Mouse (Mus musculus) c-Kit-positive CD71-positive TER-119-negative erythroid progenitor cells, embryonic 14.5 days (primary cell): ENCODE data around the gene Hist3h2a.

Experiments
- DNase-seq: peaks from one replicate; pipeline ENCODE4 v3.0.0-alpha.2; 2013; ENCODE audit warnings: low read depth

The Hist3h2a gene

DNA sequence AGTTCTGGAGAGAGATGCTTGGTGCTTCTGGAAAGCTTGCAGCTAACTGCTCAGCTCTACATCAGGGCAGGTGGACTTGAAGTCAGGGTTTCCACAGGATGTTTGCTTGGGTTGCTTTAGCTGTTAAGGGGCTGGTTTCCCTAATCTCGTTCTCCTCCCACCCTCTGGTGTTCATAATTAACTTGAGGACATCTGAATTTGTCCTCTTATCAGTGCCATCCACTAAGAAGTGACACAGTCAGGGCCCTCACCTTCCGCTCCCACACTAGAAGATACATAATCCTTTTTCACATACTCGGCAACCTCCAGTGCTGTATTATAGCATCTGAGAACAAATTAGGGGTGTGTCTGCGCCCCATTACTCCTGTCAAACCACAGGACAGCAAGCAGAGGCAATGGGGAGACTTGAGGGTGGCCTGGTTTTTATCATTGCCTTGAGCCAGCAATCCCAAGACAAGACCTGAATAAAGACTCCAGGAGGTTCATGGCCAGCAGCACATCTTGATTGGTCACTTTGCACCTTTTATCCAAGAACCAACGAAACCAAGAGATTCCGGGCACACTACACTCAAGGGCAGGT lies 38.7 kb downstream of the Hist3h2a start:
- DNase-seq, result no peak

- DNase-seq, result no peak
Observed at GRCm38 (mm10) chr11:58994337-58994826, 39.9 kb downstream of the Hist3h2a start.

- no peak for DNase-seq
Observed at GRCm38 (mm10) chr11:58995061-58995806, 40.7 kb downstream of the Hist3h2a start.

DNA sequence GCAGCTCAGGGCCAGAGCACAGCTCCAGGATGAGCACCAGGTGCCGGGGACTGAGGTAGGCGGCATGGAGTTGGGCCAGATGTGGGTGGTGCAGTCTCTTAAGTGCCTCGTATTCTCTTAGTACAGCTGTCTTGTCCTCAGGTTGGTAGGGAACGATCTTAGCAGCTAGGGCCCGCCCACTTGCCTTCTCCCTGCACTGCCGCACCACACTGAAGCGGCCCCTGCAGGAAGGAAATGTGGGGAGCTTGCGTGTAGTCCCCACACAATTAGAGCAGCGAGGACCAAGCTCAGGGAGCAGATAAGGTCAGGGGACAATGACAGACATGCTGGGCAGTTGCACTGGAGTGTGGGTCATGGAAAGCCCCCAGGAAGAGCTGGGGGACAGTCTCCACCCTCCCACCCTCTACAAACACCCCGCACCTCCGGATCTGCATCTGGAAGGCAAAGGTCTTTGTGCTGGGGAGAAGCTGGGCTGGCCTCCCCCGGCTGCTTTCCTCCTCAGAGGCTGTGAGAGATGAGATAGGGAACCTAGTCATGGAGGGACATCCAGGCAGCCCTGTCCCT lies 41.4 kb downstream of the Hist3h2a start:
- DNase-seq, result no peak

GRCm38 (mm10) chr11:58997541-58997940 lies 43.1 kb downstream of the Hist3h2a start:
- DNase-seq, result no peak

DNA sequence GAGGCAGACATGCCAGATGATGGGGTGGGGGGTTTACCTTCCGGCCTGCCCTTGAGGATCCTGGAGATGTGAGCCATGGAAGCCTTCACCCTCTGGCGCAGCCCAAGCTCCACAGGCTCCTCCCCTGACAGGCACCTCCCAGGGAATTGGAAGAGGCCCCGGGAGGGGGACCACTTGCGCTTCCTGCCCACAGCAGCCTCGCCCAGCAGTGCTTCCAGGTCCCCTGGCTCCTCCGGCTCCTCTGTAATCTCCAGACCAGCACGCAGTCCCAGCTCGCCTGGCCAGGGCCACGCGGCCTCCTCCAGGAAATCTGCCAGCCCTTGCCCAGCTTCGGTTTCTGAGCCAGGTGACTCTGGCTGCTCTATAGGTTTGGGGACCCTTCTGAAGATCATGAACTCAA lies 44.7 kb downstream of the Hist3h2a start:
- no peak for DNase-seq

- no peak for DNase-seq
Observed at GRCm38 (mm10) chr11:58999830-59000229, 45.3 kb downstream of the Hist3h2a start.

DNA sequence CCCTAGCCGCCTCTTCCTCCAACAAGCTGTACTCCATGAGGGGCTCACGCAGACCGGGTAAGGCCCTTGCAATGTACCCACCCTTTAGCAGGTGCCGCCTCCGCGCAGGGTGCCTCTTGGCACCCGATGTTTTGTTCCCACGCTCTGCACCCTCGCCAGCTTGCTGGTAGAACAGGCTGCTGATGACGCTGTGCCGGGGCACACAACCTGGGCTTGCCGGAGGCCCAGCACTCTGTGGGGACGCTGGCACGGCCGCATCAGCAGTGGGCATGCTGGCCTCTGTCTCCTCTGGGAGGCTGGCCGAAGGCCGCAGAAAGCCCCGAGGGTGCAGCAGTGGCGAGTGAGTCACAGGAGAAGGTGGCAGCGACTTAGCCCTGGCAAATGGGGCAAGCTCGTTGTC lies 46.1 kb downstream of the Hist3h2a start:
- DNase-seq, result no peak

DNA sequence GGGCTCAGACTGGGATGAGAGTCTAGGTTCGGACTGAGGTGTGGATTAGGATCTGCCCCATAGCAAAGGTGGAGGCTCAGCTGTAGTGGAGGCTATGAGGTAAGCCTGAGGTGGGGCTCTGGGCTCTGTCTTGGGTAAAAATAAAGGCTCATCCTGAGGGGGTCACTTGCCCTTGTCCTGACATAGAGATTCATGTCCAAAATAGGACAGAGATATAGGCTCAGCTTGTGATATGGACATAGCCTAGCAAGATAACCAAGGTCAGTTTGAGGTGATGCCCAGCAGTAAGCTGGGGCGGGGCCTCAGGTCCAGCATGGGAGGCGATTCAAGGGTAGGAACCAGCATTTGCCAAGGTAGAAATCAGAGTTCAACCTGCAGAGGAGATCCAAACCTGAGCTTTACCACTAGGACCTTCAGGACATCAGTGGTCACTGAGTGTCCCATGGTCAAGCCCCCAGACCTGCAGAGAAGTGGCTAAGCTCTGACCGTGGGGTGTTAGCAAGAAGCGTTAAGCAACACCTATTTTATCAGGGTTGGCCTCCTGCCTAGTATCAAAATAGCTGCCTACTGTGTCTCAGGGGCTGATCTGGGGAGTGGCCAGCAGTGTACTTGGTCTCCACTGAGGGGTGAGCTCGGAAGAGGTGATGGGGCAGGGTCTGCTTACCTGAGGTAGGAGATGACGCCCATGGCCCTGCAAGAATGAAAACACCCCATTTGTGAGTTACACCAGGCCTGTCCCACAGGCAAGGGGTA lies 48.0 kb downstream of the Hist3h2a start:
- no peak for DNase-seq
